Mouse (Mus musculus) telencephalon, adult 2 months (tissue): ENCODE data around the gene Vamp8.

Source experiments
- DNase-seq: peaks from one replicate; pipeline ENCODE4 v3.0.0-alpha.2; 2011; ENCODE audit warnings: low read depth, low spot score

The Vamp8 gene

DNA sequence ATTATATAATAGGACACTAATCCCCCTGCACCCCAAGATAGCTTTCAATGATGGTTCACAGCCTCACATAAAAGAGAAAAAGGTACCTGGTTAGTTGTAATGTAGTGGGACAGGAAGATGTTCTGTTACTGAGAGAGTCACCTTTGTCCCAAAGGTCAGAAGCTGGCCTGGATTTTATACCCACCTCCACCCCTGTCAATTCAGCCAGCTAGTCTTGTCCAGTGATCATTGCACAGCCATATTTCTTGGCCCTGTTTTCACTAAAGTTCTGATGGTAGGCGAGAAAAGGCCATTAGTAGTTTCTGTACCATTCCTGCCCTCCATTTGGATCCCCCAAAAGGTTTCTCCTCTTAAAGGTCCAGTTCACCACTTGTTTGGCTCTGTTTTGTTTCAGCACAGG is 36.5 kb downstream of the Vamp8 start:
- no peak for DNase-seq

- no peak for DNase-seq
Observed at GRCm38 (mm10) chr6:72352636-72353405, 37.7 kb downstream of the Vamp8 start.

- DNase-seq, result no peak
Observed at GRCm38 (mm10) chr6:72350214-72350613, 40.3 kb downstream of the Vamp8 start.

DNA sequence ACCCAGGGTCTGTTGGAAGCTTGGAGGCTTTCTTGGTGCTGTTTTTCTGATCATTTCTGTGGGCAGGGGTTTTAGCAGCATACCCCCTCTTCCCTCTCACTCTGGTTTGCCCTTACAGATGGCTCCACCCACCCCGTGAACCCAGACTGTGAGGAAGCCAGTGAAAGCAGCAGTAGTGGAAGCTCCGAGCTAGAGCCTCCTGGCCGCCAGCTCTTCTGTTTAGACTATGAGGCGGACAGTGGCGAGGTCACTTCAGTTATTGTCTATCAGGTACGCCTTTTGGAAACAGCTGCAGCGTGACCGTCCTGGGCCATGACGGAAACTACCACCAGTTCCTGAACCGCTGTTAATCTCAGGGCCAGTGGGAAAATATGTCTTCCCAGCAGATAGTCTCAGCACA is 42.1 kb downstream of the Vamp8 start:
- DNase-seq, result no peak

GRCm38 (mm10) chr6:72347166-72347941 is 43.1 kb downstream of the Vamp8 start, which contains the start of gene 0610030E20Rik:
TSS of gene 0610030E20Rik (plus strand) at chr6:72347317.
- peak; percentile 71 for DNase-seq

DNA sequence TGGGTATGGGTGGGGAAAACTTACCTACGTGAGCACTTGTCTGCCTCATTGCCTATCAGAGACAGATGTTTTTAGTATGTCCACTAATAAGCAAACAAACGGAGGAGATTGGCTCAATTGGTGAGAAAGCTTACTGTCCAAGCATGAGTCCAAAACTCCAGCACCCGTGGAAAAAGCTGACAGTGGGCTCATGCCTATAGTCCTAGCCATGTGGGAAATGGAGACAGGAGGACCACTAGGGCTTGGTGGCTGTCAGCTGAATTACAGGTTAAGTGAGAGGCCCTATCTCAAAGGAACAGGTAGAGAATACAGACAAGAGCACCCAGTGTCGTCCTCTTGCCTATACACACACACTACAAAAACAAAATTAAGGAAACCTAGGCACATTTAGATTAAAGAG is 44.2 kb downstream of the Vamp8 start:
- DNase-seq, result no peak

- DNase-seq, result no peak
Observed at GRCm38 (mm10) chr6:72345633-72346032, 44.9 kb downstream of the Vamp8 start.

DNA sequence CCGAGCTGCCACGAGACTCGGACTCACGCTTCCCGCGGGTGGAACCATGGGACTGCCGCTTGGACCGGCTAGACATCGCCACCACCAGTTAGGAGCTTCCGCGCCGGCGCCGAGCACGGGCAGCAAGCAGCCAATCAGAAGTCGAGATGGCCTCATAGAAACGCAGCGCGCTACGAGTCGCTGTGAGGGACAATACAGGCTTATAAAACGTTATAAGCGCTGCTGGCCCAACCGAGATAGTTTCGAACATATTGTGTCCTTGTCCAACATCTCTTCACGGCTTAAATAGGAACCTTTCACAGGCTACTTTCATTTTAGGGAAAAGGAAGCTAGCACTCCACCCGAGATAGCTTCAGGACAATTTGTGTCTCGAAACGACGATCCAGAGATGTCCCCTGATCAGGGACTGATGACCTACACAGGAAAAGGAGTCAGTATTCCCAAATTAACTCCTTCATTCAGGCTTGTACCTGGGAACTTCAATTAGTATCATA is 45.4 kb downstream of the Vamp8 start, which contains the start of gene Usp39:
TSS of gene Usp39 (minus strand) at position 111 of the 494 bp plus-strand sequence.
- peak; percentile 97 for DNase-seq

GRCm38 (mm10) chr6:72344396-72345073 is 46.0 kb downstream of the Vamp8 start:
- no peak for DNase-seq

DNA sequence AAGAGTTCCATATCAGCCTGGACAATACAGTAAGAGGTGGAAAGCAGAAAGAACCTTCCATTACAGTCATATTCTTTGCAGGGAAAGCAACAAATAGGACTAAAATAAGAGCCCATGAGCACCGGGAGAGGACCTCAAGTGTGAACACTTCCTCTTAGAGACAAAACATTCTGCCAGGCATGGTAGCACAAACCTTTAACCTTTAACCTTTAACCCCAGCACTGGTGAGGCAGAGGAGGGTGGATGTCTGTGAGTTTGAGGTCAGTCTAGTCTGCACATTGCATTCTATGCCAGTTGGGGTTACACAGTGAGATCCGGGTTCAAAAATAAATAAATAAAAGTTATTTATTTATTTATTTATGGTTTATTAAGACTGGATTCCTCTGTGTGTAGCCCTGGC is 50.0 kb downstream of the Vamp8 start:
- DNase-seq, result no peak
